Mouse (Mus musculus) intestine, embryonic 15.5 days (tissue): ENCODE measurements around the gene Gm11437. TPM values are rescaled to one million over a fixed set of nuclear protein-coding genes. Genes with fewer than 3 reads are reported as not detected.

Experiments used
- ATAC-seq: fragments of 200-750 bp; cut with Nextera tagmentation; 2 replicates; pipeline ENCODE4 v1.8.0; 2017; ENCODE audit warnings: moderate TSS enrichment, moderate library complexity
- H3K27ac ChIP-seq: fragments of 300-500 bp; sonication (generic); 2 replicates; pipeline ENCODE4 v1.5.1; 2015; ENCODE audit warnings: mild to moderate bottlenecking, inconsistent platforms
- H3K27me3 ChIP-seq: fragments of 300-500 bp; sonication (generic); replicated peaks from 2 replicates; pipeline ENCODE4 v1.6.1; 2015; ENCODE audit warnings: inconsistent platforms
- H3K36me3 ChIP-seq: fragments of 300-500 bp; sonication (generic); 2 replicates; pipeline ENCODE4 v1.6.1; 2015; ENCODE audit warnings: inconsistent platforms
- H3K4me1 ChIP-seq: fragments of 300-500 bp; sonication (generic); replicated peaks from 2 replicates; pipeline ENCODE4 v1.6.1; 2015; ENCODE audit warnings: inconsistent platforms
- H3K4me2 ChIP-seq: fragments of 300-500 bp; sonication (generic); replicated peaks from 2 replicates; pipeline ENCODE4 v1.6.1; 2015; ENCODE audit warnings: mild to moderate bottlenecking, inconsistent platforms
- H3K4me3 ChIP-seq: fragments of 300-500 bp; sonication (generic); replicated peaks from 2 replicates; pipeline ENCODE4 v1.5.1; 2015; ENCODE audit warnings: inconsistent platforms
- H3K9ac ChIP-seq: fragments of 300-500 bp; sonication (generic); 2 replicates; pipeline ENCODE4 v1.6.1; 2015; ENCODE audit warnings: inconsistent platforms
- H3K9me3 ChIP-seq: fragments of 300-500 bp; sonication (generic); 2 replicates; pipeline ENCODE4 v1.6.1; 2016; ENCODE audit warnings: inconsistent platforms
- WGBS: fragments of 180-500 bp; shearing (Covaris S2); methylation state at CpG from one replicate; pipeline ENCODE4 v1.1.7; 2015; 5-methylcytosine and 5-hydroxymethylcytosine counted together
- polyA plus RNA-seq: library from polyadenylated mRNA; unstranded; fragments of >200 nt; fragmentation: Nextera tagmentation; extraction: Ambion mirVana; gene quantifications from 2 replicates; pipeline ENCODE4 v1.2.1, GENCODE M21; 2015

Gene Gm11437
- polyA plus RNA-seq, 1 experiment from 2014 or later: not detected

- H3K36me3 ChIP-seq: no peaks in the 10 kb centered on the region
- H3K27ac ChIP-seq: no peak overlapping the region
- peak overlapping the region; percentile 85 for H3K9ac ChIP-seq
- no peaks in the 10 kb centered on the region for H3K9me3 ChIP-seq
- 5% methylated on average over 11 of the region's 11 CpGs for WGBS
- peaks cover 4% of the 10 kb centered on the region for H3K4me1 ChIP-seq
- peak overlapping the region; percentile 87 for H3K4me2 ChIP-seq
- H3K4me3 ChIP-seq: peak overlapping the region; percentile 90
- ATAC-seq: peak; percentile 24
- H3K27me3 ChIP-seq: no peaks in the 10 kb centered on the region
Measured at GRCm38 (mm10) chr11:84129799-84130185, 37.5 kb downstream of the Gm11437 start.

- Histone ChIP-seq H3K4me1 (peaks cover 4% of the 10 kb centered on the region), H3K27me3 (no peaks in the 10 kb centered on the region), H3K9me3 (no peaks in the 10 kb centered on the region), H3K36me3 (no peaks in the 10 kb centered on the region), H3K27ac (peak within 1 kb of the TSS; percentile 74), H3K9ac (peak within 1 kb of the TSS; percentile 85), H3K4me3 (peak within 1 kb of the TSS; percentile 90), H3K4me2 (peak within 1 kb of the TSS; percentile 87)
- under 1% methylated on average over 67 of the region's 83 CpGs for WGBS
- ATAC-seq: peak; percentile 96
Measured at GRCm38 (mm10) chr11:84128943-84129798, 38.1 kb downstream of the Gm11437 start, which contains the start of the genes Tada2a and Acaca. Gene Tada2a, minus strand, starts transcription at chr11:84129600. Gene Acaca, plus strand, starts transcription at chr11:84129672.

GRCm38 (mm10) chr11:84127977-84128376 lies 39.3 kb downstream of the Gm11437 start:
- no peaks in the 10 kb centered on the region for H3K27me3 ChIP-seq
- H3K4me3 ChIP-seq: no peak overlapping the region
- WGBS: 84% methylated on average over 4 of the region's 4 CpGs
- H3K9ac ChIP-seq: no peak overlapping the region
- no peaks in the 10 kb centered on the region for H3K36me3 ChIP-seq
- peaks cover 4% of the 10 kb centered on the region for H3K4me1 ChIP-seq
- H3K9me3 ChIP-seq: no peaks in the 10 kb centered on the region
- H3K27ac ChIP-seq: no peak overlapping the region
- no peak overlapping the region for H3K4me2 ChIP-seq
- ATAC-seq: no peak

GRCm38 (mm10) chr11:84121051-84121956 lies 46.0 kb downstream of the Gm11437 start:
- H3K27ac ChIP-seq: no peak overlapping the region; the same call in 1 of the 2 replicates
- no peak for ATAC-seq
- H3K4me3 ChIP-seq: no peak overlapping the region
- H3K27me3 ChIP-seq: no peaks in the 10 kb centered on the region
- H3K9ac ChIP-seq: no peak overlapping the region
- no peak overlapping the region for H3K4me2 ChIP-seq
- peaks cover 22% of the 10 kb centered on the region for H3K36me3 ChIP-seq
- H3K9me3 ChIP-seq: no peaks in the 10 kb centered on the region
- 74% methylated on average over 12 of the region's 12 CpGs for WGBS
- H3K4me1 ChIP-seq: no peaks in the 10 kb centered on the region

GRCm38 (mm10) chr11:84117431-84117830 lies 49.8 kb downstream of the Gm11437 start:
- H3K4me3 ChIP-seq: no peak overlapping the region
- H3K36me3 ChIP-seq: peaks cover 22% of the 10 kb centered on the region
- H3K27ac ChIP-seq: no peak overlapping the region
- no peak overlapping the region for H3K9ac ChIP-seq
- no peaks in the 10 kb centered on the region for H3K27me3 ChIP-seq
- H3K4me1 ChIP-seq: no peaks in the 10 kb centered on the region
- H3K9me3 ChIP-seq: no peaks in the 10 kb centered on the region
- ATAC-seq: no peak
- 89% methylated on average over 4 of the region's 4 CpGs for WGBS
- no peak overlapping the region for H3K4me2 ChIP-seq

GRCm38 (mm10) chr11:84116221-84116620 lies 51.1 kb downstream of the Gm11437 start:
- peaks cover 22% of the 10 kb centered on the region for H3K36me3 ChIP-seq
- no peak overlapping the region for H3K9ac ChIP-seq
- no peak overlapping the region for H3K27ac ChIP-seq
- no peaks in the 10 kb centered on the region for H3K27me3 ChIP-seq
- ATAC-seq: no peak
- H3K4me2 ChIP-seq: no peak overlapping the region
- no peaks in the 10 kb centered on the region for H3K4me1 ChIP-seq
- no peak overlapping the region for H3K4me3 ChIP-seq
- WGBS: 68% methylated on average over 2 of the region's 2 CpGs
- H3K9me3 ChIP-seq: no peaks in the 10 kb centered on the region

- Histone ChIP-seq H3K9me3 (no peaks in the 10 kb centered on the region), H3K36me3 (peaks cover 19% of the 10 kb centered on the region)
Measured at GRCm38 (mm10) chr11:84115646-84116045, 51.6 kb downstream of the Gm11437 start.

GRCm38 (mm10) chr11:84113623-84114022 lies 53.7 kb downstream of the Gm11437 start:
- Histone ChIP-seq H3K4me3 (no peak overlapping the region), H3K4me2 (no peak overlapping the region), H3K36me3 (peaks cover 12% of the 10 kb centered on the region), H3K27ac (no peak overlapping the region), H3K9ac (no peak overlapping the region), H3K4me1 (no peaks in the 10 kb centered on the region), H3K27me3 (no peaks in the 10 kb centered on the region), H3K9me3 (no peaks in the 10 kb centered on the region)
- WGBS: 91% methylated on average over 5 of the region's 5 CpGs
- no peak for ATAC-seq

More at GRCm38 (mm10) chr11:84115646-84116045, 51.6 kb downstream of the Gm11437 start:
- H3K9ac ChIP-seq: no peak overlapping the region
- ATAC-seq: no peak
- H3K4me1 ChIP-seq: no peaks in the 10 kb centered on the region
- 76% methylated on average over 9 of the region's 9 CpGs for WGBS
- no peak overlapping the region for H3K4me3 ChIP-seq
- H3K27ac ChIP-seq: no peak overlapping the region
- no peak overlapping the region for H3K4me2 ChIP-seq
- no peaks in the 10 kb centered on the region for H3K27me3 ChIP-seq

- no peak overlapping the region for H3K4me3 ChIP-seq
- H3K4me2 ChIP-seq: no peak overlapping the region
- ATAC-seq: no peak
- H3K9ac ChIP-seq: no peak overlapping the region
- H3K9me3 ChIP-seq: no peaks in the 10 kb centered on the region
- 60% methylated on average over 2 of the region's 2 CpGs for WGBS
- no peaks in the 10 kb centered on the region for H3K27me3 ChIP-seq
- no peak overlapping the region for H3K27ac ChIP-seq
- peaks cover 24% of the 10 kb centered on the region for H3K36me3 ChIP-seq
- no peaks in the 10 kb centered on the region for H3K4me1 ChIP-seq
Measured at GRCm38 (mm10) chr11:84107137-84107536, 60.1 kb downstream of the Gm11437 start.

GRCm38 (mm10) chr11:84104036-84104435 lies 63.2 kb downstream of the Gm11437 start:
- 93% methylated on average over 6 of the region's 6 CpGs for WGBS
- H3K4me2 ChIP-seq: no peak overlapping the region
- H3K27ac ChIP-seq: no peak overlapping the region
- H3K9ac ChIP-seq: no peak overlapping the region
- H3K4me3 ChIP-seq: no peak overlapping the region
- H3K9me3 ChIP-seq: no peaks in the 10 kb centered on the region
- ATAC-seq: no peak
- no peaks in the 10 kb centered on the region for H3K4me1 ChIP-seq
- no peaks in the 10 kb centered on the region for H3K27me3 ChIP-seq
- H3K36me3 ChIP-seq: peaks cover 24% of the 10 kb centered on the region

GRCm38 (mm10) chr11:84101182-84101581 lies 66.1 kb downstream of the Gm11437 start:
- H3K4me1 ChIP-seq: no peaks in the 10 kb centered on the region
- H3K9me3 ChIP-seq: no peaks in the 10 kb centered on the region
- no peak overlapping the region for H3K4me3 ChIP-seq
- ATAC-seq: no peak
- H3K9ac ChIP-seq: no peak overlapping the region
- H3K4me2 ChIP-seq: no peak overlapping the region
- no peaks in the 10 kb centered on the region for H3K27me3 ChIP-seq
- H3K27ac ChIP-seq: no peak overlapping the region
- H3K36me3 ChIP-seq: peaks cover 19% of the 10 kb centered on the region
